Mouse (Mus musculus) heart, postnatal 0 days (tissue): Measurements from ENCODE around the gene Actl9. TPM values are rescaled to one million over a fixed set of nuclear protein-coding genes. Genes with fewer than 3 reads are reported as not detected.
A peak's percentile ranks its signal among the peaks of the same experiment; 100 is the strongest.

Source experiments
- ATAC-seq: fragments of 200-750 bp; cut with Nextera tagmentation; 2 replicates; pipeline ENCODE4 v1.8.0; 2017; ENCODE audit warnings: low read depth, moderate number of reproducible peaks, moderate library complexity; ENCODE audit not compliant: insufficient read depth
- DNase-seq: peaks from one replicate; pipeline ENCODE4 v3.0.0-alpha.2; 2016; ENCODE audit warnings: low spot score
- H3K27ac ChIP-seq: fragments of 300-500 bp; sonication (generic); 2 replicates; pipeline ENCODE4 v1.5.1; 2014; ENCODE audit warnings: low read depth, mild to moderate bottlenecking
- H3K27me3 ChIP-seq: fragments of 300-500 bp; sonication (generic); 2 replicates; pipeline ENCODE4 v1.6.1; 2014; ENCODE audit warnings: low read length, mixed read lengths; ENCODE audit not compliant: control insufficient read depth, insufficient read depth
- H3K36me3 ChIP-seq: fragments of 300-500 bp; sonication (generic); replicated peaks from 2 replicates; pipeline ENCODE4 v1.6.1; 2014; ENCODE audit warnings: low read length, mixed read lengths; ENCODE audit not compliant: control insufficient read depth, insufficient read depth
- H3K4me1 ChIP-seq: fragments of 300-500 bp; sonication (generic); 2 replicates; pipeline ENCODE4 v1.6.1; 2014; ENCODE audit warnings: antibody characterized with exemption; ENCODE audit not compliant: control insufficient read depth, insufficient read depth
- H3K4me2 ChIP-seq: fragments of 300-500 bp; sonication (generic); 2 replicates; pipeline ENCODE4 v1.6.1; 2014; ENCODE audit warnings: low read depth, mild to moderate bottlenecking, low read length, moderate library complexity
- H3K4me3 ChIP-seq: fragments of 300-500 bp; sonication (generic); 2 replicates; pipeline ENCODE4 v1.5.1; 2014; ENCODE audit warnings: low read depth, low read length
- H3K9ac ChIP-seq: fragments of 300-500 bp; sonication (generic); replicated peaks from 2 replicates; pipeline ENCODE4 v1.6.1; 2014; ENCODE audit warnings: low read depth, low read length, mixed read lengths
- H3K9me3 ChIP-seq: fragments of 300-500 bp; sonication (generic); replicated peaks from 2 replicates; pipeline ENCODE4 v1.6.1; 2016; ENCODE audit warnings: low read length; ENCODE audit not compliant: control insufficient read depth
- CTCF ChIP-seq: IDR thresholded peaks from 2 replicates; pipeline ENCODE4 v1.5.1; 2016; ENCODE audit warnings: antibody characterized with exemption, control low read depth, low read depth
- EP300 ChIP-seq: IDR thresholded peaks from 2 replicates; pipeline ENCODE4 v1.6.1; 2016; ENCODE audit warnings: antibody characterized with exemption, low read depth
- WGBS: fragments of 180-500 bp; shearing (Covaris S2); extraction: QIAGEN DNeasy Blood & Tissue Kit; methylation state at CpG from one replicate; pipeline ENCODE4 v1.1.7; 2014; 5-methylcytosine and 5-hydroxymethylcytosine counted together
- polyA plus RNA-seq: library from polyadenylated mRNA; unstranded; fragments of >200 nt; fragmentation: Nextera tagmentation; extraction: Ambion mirVana; gene quantifications from 2 replicates; pipeline ENCODE4 v1.2.1, GENCODE M21; 2015
- total RNA-seq: library from RNA; depleted of rRNA; stranded (reverse); fragments of >200 nt; gene quantifications from 2 replicates; pipeline ENCODE4 v1.2.3, GENCODE M21; 2014; ENCODE audit warnings: low replicate concordance; rRNA removed

Actl9 gene
- not detected in 2 replicates for total RNA-seq
- polyA plus RNA-seq, result not detected in 2 replicates

GRCm38 (mm10) chr17:33432019-33432946 is at the start of gene Actl9:
Actl9 (plus strand) TSS chr17:33432896.
- ATAC-seq, result no peak

GRCm38 (mm10) chr17:33385705-33386104 is 47.0 kb upstream of the Actl9 start:
- Histone ChIP-seq H3K9ac (no peak overlapping the region), H3K4me2 (no peak overlapping the region), H3K4me3 (no peak overlapping the region), H3K36me3 (peaks cover 48% of the 10 kb centered on the region), H3K9me3 (no peaks in the 10 kb centered on the region), H3K27me3 (no peaks in the 10 kb centered on the region), H3K4me1 (no peaks in the 10 kb centered on the region), H3K27ac (no peak overlapping the region)
- DNase-seq (no peak), ATAC-seq (no peak)
- TF ChIP-seq CTCF (no peak), EP300 (no peak)

More at GRCm38 (mm10) chr17:33432019-33432946, at the start of gene Actl9:
- DNase-seq, result no peak
- no peak within 1 kb of the TSS for H3K4me2 ChIP-seq
- no peak within 1 kb of the TSS for H3K4me3 ChIP-seq
- no peak within 1 kb of the TSS for H3K9ac ChIP-seq
- no peaks in the 10 kb centered on the region for H3K9me3 ChIP-seq
- no peaks in the 10 kb centered on the region for H3K4me1 ChIP-seq
- H3K27ac ChIP-seq, result no peak within 1 kb of the TSS
- no peak for TF ChIP-seq CTCF
- TF ChIP-seq EP300, result no peak
- 36% methylated on average over 3 of the region's 3 CpGs for WGBS
- no peaks in the 10 kb centered on the region for H3K27me3 ChIP-seq
- no peaks in the 10 kb centered on the region for H3K36me3 ChIP-seq

- Histone ChIP-seq H3K4me3 (no peak overlapping the region), H3K27me3 (no peaks in the 10 kb centered on the region), H3K9me3 (no peaks in the 10 kb centered on the region), H3K4me1 (peaks cover 11% of the 10 kb centered on the region; the same call in 1 of the 2 replicates), H3K36me3 (no peaks in the 10 kb centered on the region), H3K4me2 (no peak overlapping the region), H3K9ac (no peak overlapping the region), H3K27ac (no peak overlapping the region)
- WGBS, result 93% methylated on average over 5 of the region's 5 CpGs
- DNase-seq (no peak), ATAC-seq (no peak)
- no peak for TF ChIP-seq EP300
- no peak for TF ChIP-seq CTCF
These were observed 40.4 kb upstream of the Actl9 start for GRCm38 (mm10) chr17:33392271-33392670.

- Histone ChIP-seq H3K27ac (peak within 1 kb of the TSS; percentile 69), H3K9ac (peak within 1 kb of the TSS; percentile 60), H3K4me3 (peak within 1 kb of the TSS; percentile 80), H3K27me3 (no peaks in the 10 kb centered on the region), H3K4me2 (peak within 1 kb of the TSS; percentile 71), H3K36me3 (no peaks in the 10 kb centered on the region), H3K4me1 (peaks cover 11% of the 10 kb centered on the region; the same call in 1 of the 2 replicates), H3K9me3 (no peaks in the 10 kb centered on the region)
- under 1% methylated on average over 44 of the region's 44 CpGs for WGBS
- TF ChIP-seq EP300, result 0 out of 2 replicates have a peak, but pooled peaks have one; percentile 41
- TF ChIP-seq CTCF, result 0 out of 2 replicates have a peak, but pooled peaks have one; percentile 1
- peak; percentile 96 for DNase-seq
- ATAC-seq, result peak; percentile 99
These were observed 38.3 kb upstream of the Actl9 start, which contains the start of gene Zfp101 for GRCm38 (mm10) chr17:33394182-33395034. Zfp101 (minus strand) TSS chr17:33394641.

GRCm38 (mm10) chr17:33439148-33439547 is 6.5 kb downstream of the Actl9 start:
- Histone ChIP-seq H3K9ac (no peak overlapping the region), H3K27me3 (no peaks in the 10 kb centered on the region), H3K36me3 (no peaks in the 10 kb centered on the region), H3K4me3 (no peak overlapping the region), H3K4me1 (peaks cover 8% of the 10 kb centered on the region), H3K4me2 (no peak overlapping the region), H3K9me3 (no peaks in the 10 kb centered on the region), H3K27ac (no peak overlapping the region)
- TF ChIP-seq CTCF, result peak; percentile 76
- TF ChIP-seq EP300, result no peak
- ATAC-seq (no peak), DNase-seq (peak; percentile 79)
- WGBS, result 58% methylated on average over 1 of the region's 1 CpGs
